Mouse (Mus musculus) kidney, adult 11 months (tissue): ENCODE measurements at regions not wholly inside any gene's neighbourhood (a gene's known extent, or its start where the extent isn't known, plus 50 kb on each side); places are given as distances from the start of the nearest gene placed in this dataset.

Experiments used
- DNase-seq: peaks from one replicate; pipeline ENCODE4 v3.0.0; 2022

DNA sequence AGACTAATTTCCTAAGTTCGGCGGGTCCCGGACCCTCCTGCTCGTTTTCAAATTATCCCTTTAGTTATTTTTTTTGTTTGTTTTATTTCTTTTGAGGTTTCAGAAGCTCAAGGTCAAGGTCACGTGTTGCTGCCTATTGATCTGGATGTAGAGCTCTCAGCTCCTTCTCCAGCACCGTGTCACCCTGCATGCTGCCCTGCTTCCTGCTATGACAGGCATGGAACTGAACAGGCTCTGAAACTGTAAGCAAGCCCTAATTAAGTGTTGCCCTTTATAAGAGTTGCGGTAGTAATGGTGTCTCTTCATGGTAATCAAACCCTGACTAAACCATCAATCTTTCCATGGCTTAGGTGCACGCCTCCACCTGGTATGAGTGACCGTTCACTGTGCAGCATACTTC, 319.2 kb downstream of the Mex3b start:
- DNase-seq: no peak

DNA sequence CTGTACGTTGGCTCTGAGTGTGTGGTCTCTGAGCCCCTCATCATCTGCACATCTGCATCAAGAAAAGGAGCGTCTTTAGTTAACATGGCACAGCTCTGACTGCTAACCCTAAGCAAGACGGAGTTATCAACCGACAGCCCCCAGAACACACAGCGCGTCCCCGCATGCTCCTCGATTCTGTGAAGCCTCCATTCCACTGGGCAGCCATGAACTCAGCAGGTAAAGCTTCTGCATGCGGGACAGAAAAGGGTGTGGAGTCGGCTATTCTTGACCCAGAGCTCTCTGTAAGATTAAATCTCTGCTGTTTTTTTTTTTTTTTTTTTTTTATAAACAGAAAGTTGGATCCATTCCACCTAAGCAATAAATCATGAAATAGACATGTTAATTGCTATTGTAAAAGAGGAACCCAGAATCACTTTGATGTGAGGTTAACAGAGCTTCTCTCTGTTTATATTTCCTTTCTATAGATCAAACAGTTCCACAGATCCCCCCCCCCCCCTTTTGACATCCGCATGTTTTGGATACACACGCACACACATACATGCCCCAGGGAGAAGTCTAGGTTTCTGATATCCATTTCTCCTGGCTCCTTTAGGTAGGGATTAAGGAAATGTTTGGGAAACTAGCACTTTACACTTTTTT, 328.9 kb downstream of the Mex3b start:
- no peak for DNase-seq

DNA sequence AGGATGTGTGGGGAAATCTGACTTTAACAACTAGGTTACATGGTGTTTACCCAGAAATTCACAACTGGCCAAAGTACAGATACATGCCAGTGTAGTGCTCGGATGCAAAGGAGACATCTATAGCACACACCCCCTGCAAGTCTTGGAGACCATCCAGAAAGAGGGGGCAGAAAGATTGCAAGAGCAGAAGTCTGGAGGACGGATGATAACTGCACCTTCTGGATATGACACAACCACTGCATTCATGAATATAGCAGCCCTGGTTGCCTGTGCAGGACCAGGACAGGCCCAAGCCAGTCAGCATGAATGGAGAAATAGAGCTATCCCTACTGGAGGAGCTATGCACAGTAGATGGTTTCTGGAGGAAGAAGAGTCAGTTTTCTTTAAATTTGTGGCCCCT, 330.4 kb downstream of the Mex3b start:
- DNase-seq: no peak

DNA sequence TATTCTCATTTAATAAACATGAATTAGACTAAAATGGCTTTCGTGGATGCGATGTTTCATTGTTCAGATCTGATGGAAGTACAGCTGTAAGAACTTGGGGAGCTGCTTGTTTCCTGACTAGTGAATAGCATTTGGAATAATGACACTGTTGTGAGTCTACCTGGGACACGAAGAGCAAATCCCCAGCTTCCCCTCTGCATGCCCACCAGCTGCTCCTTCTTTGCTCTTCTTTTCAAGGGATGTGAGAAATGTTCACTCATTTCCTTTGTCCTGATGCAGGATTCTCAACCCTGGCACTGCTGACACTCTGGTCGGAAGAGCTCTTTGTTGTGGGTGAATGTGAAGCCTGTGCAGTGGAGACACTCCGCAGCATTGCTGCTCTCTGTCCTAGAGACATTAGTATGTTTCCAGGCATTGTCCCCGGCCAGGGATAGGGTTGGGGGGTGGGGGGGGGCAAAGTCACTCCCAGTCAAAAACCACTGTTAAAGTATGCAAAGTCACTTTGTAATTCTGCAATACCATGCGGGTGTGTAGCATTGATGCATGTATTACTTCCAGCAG, 334.1 kb downstream of the Mex3b start:
- no peak for DNase-seq

DNA sequence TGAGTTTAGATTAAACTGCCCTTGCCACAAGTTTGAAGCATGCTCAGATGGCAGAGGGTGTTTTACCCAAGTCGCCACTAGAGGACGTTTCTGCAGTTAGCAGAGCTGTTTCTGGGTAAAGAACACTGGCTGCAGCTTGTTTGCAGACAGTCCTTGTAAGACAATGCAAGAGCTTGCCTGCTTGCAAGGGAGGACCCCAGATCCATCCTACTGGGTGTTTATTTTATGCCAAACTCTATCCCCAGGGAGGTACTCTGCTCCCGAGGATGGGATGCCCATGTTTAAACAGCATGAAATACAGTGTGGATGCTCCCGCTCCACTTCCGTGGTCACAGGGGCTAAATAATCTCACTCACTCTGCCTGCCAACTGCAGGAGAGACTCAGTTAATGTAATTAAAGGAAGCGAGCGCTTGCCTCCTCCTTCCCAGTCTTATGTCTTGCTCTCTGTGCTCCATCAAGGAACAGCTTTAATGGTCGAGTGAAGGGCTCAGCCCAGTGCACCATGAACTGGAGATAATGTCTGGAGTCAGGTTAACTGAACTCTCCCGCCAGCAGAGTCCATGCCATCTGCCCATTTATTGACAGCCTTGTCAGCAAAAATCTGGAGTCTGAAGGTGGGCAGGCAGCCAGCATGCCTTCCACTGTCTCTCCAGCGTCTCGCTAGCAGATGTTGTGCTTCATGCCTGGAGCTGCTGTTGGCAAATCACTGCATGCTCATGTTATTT, 334.8 kb downstream of the Mex3b start:
- DNase-seq: peak; percentile 78

DNA sequence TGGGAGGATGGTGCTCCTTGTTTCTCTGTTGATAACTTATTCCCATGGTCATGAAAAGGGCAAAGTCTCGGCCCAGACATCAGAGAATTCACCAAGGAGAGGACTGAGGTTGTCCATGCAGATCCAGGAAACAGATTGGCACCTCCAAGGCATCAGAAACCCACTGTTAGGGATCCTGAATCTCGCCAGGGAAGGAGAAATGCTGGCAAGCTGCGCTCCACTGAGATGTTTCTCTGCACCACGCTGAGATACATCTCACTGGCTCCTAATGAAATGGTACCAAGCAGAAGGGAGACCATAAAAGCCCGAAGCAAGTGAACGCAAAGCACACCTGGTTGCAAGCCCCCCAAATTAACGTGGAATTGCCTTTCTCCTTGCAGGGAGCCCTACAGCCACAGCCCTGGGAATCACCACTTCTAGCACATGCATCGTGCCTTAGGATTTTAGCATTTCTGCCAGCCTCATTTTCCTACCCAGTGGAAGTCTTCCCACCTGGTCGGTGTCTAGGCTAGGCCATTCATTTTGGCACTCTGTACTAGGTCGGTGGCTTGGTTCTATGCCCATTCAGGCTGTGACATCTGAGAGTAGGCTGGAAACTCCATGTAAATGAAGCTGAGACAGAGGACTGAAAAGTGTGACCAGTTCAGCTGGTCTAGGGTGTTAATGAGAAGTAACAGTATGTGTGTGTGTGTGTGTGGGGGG, 336.3 kb downstream of the Mex3b start:
- DNase-seq: no peak

DNA sequence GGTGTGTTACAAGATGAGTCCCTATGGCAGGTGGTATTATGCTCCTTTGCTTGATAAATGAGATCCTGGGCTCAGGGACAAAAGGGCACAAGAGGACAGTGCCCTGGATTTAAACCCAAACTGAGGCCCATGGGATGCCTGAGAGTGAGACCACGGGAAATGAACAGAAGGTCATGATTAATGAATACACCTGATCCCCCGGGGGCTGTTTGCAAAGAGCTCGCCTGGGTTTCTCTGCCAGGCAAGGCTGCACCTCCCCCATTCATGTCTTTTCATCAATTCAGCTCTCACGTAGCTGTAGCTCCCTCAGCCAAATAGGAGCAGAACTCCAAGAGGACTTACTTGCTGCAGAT, 336.9 kb downstream of the Mex3b start:
- DNase-seq: no peak

DNA sequence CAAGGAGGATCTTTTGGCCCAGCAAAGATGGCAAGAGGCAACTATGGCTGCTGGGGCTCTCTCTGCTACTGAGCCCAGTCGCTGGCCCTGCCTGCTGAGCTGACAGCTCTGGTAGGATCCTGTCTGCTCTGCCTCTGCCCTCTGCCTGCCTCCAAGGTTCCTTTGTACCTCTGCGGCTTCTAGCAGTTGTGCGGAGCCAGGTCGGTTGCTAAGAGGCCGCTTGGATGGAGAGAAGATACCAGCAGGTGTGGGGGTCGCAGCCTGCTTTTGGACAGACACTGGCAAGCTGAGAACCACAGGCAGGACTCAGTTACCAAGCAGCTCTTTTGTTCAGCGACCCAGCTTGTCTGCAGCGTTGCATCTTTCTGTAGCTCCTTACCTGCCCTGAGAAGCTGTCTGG, 337.6 kb downstream of the Mex3b start:
- no peak for DNase-seq

DNA sequence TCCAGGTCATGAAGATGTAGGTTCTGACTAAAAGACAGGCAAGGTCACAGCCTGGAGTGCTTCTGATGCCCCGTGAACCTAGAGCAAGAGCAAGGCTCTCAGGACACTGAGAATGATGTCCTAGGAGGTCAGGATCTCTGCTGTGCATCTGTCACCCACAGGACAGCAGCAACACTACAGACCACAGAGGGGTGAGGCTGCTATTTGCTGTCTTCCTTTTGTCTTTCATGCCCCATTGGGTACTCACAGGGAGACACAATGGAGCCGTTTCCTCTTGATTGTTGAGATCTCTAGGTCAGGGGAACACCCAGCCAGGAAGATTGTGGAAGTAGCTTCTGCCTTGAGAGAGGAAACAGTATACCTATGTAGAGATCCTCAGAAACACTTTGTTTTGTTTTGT, 339.9 kb downstream of the Mex3b start:
- no peak for DNase-seq

DNA sequence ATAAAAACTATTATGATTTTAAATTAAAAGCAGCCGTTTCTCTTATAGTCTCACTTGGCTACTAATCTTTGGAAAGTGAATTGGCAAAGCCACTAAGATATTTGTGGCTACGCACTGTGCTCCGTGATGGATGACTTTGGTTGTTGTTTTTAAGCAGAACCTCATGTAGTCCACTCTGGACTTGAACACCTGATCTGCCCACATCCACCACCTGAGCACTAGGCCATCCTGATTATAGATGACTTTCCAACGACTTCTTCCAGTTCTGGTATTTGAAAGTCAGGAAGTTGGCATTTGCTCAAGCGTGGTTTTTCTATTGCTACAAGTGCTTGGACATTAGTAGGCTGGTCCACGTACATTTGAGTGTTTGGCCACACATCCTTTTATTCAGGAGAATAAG, 344.5 kb downstream of the Mex3b start:
- DNase-seq: no peak

DNA sequence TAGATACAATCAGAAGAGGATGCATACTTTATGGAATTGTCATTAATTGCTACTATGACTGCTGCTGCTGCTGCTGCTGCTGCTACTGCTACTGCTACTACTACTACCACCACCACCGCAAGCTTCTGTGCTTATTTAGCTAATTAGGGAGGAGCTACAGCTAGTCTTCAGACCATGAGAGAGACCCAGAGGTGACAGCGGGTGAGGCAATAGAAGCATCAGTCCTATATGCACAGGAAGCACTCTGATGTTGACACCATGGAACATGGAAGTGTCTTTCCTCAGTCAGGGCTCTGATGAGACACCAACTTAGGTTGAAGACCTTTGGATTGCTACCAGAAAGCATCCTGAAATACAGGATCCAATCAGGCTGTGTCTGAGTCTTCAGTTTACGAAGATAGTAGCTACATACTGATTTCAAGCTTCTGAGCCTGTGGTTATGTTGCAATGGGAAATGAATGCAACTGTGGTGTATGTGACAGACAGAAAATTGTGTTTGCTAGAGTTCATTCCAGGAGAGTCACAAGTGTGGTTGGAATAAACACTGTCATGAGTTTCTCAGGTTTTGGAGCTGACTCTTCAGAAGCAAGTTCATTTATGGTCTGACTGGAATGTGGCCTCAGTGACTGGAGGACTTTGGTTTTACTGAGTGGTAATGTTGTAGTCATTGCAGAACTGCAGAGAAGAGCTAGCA, 355.0 kb downstream of the Mex3b start:
- no peak for DNase-seq

DNA sequence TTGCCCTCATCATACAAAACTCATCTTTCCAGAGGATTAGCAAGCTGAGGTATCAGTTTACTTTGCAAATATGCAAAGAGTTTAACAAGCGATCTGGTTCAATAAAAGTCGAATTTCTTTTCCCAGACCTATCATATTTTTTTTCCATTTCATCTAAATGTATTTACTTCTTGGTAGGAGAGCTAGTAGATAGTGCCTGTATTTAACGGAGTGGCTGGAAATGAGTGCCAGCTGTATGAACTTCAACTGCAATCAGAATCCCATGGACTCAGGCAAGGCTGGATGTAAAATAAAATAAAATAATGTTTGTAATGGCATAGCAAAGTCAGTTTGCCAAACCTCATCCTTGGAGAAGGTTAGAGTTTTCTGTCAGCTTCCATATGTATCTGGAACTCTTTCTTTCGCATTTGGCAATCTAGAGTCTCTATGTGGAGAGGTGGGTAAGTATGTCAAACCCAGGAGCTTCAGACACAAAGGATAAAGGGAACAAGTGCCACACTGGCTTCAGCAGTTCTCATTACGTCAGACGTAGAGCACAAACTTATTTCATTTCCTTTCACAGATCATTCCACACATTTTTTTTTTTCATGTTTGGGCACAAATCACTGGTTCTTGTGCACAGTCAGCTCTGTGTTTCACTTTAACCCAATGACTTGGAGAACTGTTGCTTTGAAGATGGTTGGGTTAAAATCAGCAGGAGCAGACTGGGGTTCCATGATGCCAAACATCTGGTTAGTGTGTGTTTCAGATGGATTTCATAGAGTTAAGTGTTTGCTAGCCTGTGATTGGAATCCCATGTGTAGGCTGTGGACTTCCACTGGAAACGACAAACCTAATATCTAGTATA, 357.2 kb upstream of the Tmc3 start:
- no peak for DNase-seq

DNA sequence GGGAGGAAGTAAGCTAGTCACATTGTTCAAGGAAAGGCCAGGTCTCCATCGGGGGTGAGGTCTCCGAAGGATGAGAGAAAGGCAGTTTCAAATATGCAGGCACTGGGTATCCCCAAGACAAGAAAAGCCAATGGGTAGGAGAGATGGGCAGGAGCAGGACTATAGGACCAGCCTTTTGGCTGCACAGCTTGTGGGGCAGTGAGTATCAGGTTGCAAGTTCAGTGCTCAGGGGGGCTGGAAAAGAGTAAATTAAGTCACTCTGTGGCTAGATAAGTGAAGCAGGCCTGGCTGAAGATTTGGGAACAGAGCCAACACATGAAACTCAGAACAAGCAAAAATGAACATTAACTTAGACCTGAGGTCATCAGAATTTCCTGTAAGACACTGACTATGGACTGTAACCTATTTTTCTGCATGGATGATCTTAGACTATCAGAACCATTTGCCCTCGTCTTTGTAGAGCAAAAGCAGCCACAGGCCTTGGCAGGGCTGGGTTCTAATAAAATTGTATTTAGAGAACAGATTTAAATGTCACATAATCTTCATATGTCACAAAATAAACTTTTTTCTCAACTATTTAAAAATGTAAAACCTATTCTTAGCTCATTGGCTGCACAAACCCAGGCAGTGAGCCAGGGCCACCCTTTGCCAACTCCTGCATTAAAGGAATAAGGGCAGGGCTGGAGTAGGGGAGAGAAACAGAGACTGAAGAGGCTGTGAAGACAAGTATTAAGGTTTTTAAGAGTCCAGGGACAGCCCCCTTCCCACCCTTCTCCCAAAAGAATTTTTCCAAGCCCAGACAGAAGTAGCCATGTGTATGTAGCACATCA, 354.0 kb upstream of the Tmc3 start:
- peak; percentile 41 for DNase-seq

DNA sequence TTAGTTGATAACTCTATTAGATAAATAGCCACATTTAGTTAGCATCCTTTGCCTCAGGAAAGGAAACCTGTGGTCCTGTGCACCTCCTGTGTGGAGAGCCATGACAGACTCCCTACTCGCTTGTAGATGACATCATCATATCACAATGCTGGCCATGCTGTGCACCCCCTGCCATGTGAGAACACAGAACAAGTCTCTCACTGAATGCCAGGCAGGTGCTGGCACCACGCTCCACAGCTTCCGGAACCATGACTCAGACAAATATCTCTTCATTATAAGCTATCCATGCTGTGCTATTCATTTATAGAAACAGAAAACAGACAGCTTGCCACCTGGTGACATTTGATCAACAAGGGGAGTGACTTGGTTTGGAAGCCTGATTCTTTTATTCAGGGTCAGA, 349.1 kb upstream of the Tmc3 start:
- no peak for DNase-seq

DNA sequence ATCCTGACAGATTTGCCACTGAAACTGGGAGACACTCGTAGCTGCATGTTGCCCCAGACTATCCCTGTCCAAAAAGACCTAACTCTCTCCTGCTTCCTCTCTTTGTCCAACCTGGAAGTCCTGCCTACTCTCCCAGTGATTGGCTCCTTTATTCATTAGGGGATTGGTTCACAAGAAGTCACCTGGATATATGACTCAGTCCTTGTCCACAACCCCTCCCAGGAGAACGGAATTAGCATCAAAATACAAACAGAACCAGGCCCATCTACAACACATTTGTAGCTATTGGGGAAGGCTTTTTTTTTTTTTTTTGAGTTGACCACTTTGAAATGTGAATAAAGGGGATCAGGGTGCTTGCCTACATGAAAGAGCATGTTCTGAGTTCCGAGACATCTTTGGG, 347.4 kb upstream of the Tmc3 start:
- no peak for DNase-seq

DNA sequence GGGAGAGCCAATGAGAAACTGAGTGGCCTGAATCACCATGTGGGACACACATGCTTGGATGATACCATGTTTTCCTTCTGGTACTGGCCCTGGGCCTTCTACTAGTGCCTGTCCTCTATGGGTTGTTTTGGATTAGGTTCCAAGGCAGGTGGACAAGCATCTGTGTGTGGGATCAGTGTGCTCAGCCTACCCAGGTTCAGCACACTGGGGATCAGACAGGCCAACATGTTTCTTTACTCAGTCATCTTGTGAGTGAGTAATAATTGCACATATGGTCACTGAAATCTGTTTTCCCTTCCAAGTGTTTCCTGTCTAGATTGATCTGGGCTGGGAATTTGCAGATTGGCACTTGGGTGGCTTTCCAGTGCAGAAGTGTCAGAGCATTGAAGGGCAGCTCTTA, 346.6 kb upstream of the Tmc3 start:
- DNase-seq: no peak

DNA sequence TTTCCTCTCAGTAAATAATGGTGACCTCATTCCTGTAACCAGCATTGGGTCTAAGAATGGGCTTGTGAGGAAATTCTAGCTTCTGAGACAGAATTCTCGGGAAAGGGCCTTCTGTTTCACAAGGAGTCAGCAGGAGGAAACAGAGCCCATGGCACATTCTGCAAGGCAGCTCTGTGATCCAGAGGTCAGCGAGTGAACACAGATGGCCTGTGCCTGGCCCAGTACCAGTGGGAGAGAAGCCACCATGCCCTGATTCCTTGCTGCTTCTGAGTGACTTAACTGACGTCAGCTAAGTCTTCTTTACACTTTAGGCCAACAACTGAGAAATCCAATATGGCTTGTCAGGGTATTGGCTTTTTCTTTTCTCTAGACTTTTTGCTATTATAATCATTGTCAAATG, 342.5 kb upstream of the Tmc3 start:
- peak; percentile 7 for DNase-seq

DNA sequence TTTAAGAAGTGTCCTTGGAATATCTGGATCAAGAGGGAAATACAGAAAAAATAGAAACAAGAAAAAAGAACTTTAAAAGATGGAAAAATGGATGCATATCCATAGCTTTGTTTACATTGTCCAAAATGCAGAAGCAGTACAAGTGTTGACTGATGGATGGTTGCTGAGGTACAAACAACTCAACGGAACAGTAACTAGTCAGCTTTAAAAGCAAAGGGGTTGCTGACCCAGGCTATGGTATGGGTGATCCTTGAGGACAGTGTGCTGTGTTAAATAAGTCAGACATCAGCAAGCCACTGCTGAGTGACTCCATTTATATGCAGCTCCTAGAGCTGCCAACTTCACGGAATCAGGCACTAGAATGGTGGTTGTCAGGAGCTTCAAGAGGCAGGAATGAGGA, 338.9 kb upstream of the Tmc3 start:
- no peak for DNase-seq

DNA sequence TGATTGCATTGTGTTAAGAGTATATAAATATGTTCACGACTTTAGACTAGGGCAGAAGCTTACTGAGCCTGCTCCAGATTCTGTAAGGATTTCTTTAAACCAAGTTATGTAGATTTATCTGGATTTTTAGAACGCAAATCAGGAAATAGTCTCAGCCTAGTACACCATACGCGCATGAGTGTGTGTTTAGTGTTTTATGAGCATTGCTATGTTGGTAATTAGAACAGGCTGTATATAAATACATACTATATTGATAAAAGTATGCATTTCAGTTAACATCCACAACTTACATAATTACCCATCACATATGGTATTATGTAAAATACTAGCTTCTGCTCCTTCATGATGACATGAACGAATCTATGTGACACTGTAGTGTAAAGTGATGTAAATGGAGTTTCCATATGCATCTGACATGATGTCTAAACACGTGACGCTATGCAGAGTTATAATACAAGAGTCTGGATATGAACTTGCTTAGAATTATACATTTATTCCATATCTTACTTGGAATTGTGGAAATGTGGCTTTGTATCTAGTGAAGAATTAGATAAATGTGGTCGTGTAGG, 332.6 kb upstream of the Tmc3 start:
- DNase-seq: no peak

DNA sequence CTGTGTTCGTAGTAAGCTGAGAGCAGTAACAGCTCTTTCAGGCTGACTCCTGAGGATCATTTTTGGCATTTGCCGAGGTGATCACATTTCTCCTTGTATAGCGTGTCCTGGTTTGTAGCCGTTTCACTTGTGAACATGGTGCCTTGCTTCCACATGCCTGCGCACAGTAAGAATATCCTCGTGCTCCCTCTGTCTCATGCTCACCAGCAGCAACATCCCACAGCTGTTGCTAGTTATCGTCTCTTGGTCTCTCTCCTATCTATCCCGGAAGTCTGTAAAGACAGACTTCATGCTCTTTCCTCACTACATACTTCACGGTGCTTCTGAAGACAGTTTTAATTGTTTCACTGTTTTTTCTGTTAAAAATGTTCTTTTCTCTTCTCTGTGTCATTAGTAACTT, 331.7 kb upstream of the Tmc3 start:
- no peak for DNase-seq

DNA sequence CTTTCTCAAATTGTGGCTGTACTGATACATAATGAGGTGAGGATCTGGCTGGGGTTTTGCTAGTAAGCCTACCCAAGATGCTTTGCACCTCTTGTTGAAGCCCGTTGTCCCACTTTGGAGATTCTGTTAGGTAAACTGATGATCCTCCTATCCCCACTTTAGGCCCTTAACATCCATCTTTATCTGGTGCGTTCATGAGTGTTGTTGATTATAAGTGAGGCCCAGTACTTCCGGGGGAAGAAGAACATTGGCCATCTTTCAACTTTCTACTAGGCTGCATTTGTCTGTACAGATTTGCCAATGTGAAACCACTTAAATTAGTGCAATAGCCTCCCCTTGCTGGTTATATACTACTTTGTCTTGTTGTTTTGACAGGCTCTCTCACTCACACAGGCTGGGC, 331.3 kb upstream of the Tmc3 start:
- DNase-seq: no peak
